Mouse (Mus musculus) hindlimb bud, embryonic 11.5 days (tissue): Measurements from ENCODE around the gene Synpo2.

Source experiments
- DNase-seq: peaks from one replicate; pipeline ENCODE4 v3.0.0-alpha.2; 2012; ENCODE audit warnings: low read depth, low spot score; ENCODE audit errors: extremely low spot score

Synpo2 gene

DNA sequence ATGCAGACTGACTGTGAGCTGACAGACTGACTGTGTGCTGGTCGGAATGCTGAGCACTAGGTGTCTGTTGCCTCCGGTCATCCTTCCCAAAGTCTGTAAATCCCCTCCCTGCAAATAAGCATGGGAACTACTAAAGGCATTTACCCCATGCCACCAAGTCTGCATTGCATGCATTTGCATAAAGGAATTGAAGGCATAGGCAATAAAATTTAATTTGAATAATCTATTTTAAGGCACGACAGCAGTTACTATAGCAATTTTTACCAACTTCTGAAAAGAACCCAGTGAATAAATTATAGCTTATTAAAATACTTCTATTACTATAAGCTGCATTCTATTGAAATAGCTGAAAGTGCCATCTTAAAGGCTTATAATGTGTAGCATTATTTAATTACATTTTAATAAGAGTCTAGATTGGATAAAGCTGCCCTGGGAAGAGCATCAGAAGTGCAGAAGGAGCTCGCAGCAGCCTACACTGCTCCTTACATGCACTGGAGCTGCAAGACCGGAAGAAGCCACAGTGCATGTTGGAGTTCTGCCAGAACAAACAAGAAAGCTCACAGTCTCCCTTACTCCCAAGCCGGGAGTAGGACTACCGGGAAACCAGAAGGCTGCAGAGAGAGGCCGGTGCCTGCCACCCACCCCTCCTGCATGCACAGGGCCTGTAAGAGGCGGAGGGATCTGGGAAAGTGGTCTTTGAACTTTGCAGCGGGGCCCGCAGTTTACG lies 142.9 kb downstream of the Synpo2 start:
- DNase-seq: no peak

DNA sequence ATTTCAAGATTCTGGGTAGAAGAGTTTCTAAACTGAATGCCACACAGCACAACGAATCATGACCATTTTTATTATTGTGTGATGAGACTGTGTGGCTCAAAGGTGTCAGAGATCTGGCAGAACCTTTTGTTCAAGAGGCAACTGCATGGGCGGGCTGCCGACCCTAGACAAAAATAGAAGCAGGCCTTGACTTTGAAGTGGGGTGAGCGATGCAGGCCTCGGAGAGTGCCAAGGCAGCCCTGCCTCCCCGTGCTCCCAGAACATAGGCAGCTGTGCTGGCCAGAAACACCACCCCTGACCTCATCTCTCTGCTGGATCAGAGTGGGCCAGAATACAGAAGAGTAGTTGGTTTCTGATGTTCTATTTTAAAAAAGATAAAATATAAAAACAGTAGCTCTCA lies 143.5 kb downstream of the Synpo2 start:
- no peak for DNase-seq

GRCm38 (mm10) chr3:123089297-123090020 lies 146.5 kb downstream of the Synpo2 start:
- DNase-seq: no peak

GRCm38 (mm10) chr3:123088284-123088683 lies 147.7 kb downstream of the Synpo2 start:
- no peak for DNase-seq

GRCm38 (mm10) chr3:123085871-123086501 lies 150.0 kb downstream of the Synpo2 start:
- no peak for DNase-seq

DNA sequence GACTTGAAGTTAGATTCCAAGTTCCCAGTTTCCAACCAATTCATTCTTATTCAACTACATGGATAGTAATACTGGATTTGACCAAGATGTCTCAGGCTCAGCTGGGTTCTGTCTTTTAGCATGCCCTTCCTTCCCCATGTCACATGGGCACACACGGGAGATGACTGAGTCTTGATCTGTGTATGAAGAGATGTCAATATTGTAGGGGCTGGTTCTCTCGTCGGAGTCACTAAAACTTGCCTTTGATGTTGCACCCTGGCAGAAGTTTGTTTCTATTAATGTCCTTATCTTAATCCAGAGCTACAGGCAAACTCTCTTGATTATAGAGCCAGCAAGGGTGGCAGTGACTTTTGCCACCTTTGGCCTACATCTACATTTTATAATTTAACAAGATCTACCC lies 154.3 kb downstream of the Synpo2 start:
- DNase-seq: no peak

DNA sequence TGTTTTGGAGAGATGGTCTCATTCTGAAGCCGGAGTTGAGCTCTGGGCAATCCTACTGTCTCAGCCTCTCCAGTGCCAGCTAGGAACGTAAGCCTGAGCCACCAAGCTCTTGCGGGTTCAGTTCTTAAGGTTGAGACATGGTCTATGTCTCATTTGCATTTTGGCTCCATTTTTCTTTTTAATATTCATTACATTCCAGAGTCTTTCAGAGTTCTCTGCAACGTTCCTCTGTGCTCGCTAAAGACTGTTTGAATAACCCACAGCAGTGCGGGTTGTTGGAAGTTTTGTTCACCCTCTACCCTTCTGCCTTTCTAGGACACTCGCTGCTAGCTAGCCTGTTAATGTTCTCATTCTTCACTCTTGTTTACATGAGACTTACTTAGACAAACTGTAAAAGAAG lies 155.0 kb downstream of the Synpo2 start:
- no peak for DNase-seq

DNA sequence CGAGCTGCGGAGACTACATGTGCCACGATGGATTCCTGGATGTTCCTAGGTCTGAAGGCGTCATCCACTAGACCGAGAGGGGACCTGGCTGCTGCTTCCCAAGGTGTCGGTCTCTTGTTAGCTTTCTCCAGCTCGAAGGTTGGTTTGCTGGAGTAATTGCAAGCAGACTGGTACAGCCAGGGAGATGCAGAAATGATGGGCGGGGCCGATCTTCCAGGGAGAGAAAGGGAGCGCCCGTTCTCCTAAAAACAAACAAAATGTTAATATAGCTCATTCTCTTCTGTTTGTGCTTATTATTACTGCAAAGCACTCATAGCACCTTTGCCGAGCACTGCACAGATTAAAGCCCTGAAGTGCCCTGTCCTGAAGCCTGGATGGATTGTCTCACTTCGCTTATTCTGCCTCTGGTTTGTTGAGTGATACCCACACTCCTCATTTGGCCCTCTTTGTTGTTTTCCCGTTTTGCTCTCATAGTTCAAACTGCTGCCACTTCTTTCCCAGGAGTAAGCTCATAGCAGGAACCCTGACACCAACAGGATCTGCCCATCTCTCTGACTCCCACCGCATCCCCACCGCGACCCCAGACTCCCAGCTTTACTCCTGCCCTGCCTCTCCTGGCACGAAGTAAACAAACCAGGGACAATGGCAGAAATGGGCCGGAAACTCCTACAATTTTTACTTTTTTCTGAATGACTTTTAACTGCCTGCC lies 155.8 kb downstream of the Synpo2 start:
- no peak for DNase-seq

DNA sequence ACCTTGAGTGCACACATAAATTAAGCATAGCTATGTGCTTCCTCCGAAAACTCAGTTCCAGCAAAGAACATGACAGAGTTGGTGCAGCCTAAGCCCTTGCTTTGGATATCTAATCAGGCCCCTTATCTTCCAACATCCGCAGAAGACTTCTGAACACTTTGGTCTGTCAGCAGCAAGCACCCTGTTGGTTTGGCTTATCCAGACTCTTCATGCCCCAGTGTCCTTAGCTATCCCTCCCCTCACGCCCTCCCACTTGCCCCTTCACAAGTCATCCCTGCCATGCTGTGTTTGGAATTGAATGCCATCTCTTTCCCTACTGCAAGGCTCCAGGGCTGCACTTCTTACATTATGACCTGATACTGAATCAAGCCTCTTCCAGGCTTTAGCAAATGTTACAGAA lies 160.2 kb downstream of the Synpo2 start:
- DNase-seq: no peak

DNA sequence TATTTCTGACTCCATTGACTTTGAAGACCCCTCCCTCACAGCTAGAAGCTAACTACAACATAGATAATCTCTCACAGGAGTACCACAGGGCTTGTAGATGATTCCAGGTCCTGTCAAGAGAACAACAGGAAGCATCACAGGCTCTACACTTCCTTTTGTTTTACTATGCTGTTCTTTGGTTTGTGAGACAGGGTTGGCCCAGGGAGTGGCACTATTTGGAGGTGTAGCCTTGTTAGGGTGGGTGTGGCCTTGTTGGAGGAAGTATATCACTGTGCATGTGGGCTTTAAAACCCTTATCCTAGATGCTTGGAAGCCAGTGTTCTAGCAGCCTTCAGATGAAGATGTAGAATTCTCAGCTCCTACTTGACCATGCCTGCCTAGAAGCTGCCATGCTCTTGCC lies 160.9 kb downstream of the Synpo2 start:
- no peak for DNase-seq

DNA sequence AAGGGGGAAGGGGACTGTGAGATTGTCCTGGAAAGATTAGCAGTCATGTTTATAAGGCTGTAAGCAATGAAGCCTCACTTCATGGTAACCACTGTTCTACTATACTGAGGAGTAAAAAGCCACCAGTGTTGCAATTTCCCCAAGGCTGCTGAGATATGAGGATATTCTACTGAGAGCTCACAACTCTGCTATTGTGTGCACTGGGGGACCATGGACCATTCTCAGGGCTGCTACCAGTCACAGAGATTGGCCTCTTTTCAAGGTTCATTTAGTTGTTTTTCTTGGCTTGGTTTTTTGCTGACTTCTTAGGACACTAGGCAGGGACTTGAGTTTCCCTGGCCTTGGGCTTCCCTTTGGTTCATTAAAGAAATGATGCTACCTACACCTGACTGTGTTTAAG lies 162.6 kb downstream of the Synpo2 start:
- DNase-seq: no peak

DNA sequence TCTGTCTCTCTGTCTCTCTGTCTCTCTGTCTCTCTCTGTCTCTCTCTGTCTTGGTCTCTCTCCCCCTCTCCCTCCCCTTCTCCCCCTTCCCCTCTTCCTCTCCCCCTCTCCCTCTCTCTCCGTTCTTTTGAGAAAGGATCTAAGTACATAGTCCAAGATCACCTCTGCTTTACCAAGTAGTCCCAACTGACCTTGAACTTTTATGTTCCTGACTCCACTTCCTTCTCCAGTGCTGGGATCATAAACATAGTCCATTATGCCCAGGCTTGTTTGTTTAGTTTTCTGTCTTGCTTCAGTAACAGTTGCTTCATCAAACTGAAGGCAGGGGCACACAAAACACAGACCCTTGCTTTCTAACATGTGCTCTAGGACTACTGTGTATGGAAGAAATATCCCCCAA lies 163.5 kb downstream of the Synpo2 start:
- DNase-seq: no peak

GRCm38 (mm10) chr3:123070996-123071395 lies 165.0 kb downstream of the Synpo2 start:
- no peak for DNase-seq

DNA sequence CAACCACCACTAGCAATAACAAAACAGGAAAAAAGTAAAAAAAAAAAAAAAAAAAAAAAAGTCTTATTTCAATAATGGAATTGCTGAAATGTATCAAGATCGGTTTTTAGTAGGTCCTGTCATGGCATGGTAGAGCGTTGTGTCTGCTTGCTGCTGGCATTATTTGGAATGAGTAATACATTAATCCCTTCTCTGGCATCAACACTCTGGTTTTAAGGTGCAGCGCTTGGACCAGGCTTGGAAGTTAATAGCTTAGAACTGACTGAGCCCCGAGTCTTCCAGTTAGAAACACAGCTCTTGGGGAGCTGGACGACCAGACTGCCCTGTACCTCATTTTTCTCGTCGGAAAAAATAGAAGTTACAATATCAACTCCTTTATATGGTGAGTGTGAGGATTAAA lies 169.1 kb downstream of the Synpo2 start:
- no peak for DNase-seq

DNA sequence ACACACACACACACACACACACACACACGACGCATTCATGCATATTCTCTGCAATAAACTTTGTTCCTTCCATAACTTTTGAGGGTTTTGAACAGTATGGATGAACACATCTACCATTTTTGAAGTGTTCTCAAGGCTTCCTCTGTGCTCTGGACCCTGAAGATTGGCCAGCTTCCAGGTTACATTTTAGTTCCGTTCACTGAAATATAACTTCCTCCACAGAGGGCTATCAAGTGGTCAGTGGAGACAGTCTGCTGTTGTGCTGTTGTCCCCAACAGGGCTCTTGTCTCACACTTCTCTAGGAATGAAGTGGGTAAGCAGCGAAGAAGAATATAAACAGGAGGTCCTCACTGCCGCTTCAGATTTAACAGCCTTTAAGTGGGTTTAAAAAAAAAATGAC lies 170.5 kb downstream of the Synpo2 start:
- DNase-seq: no peak

DNA sequence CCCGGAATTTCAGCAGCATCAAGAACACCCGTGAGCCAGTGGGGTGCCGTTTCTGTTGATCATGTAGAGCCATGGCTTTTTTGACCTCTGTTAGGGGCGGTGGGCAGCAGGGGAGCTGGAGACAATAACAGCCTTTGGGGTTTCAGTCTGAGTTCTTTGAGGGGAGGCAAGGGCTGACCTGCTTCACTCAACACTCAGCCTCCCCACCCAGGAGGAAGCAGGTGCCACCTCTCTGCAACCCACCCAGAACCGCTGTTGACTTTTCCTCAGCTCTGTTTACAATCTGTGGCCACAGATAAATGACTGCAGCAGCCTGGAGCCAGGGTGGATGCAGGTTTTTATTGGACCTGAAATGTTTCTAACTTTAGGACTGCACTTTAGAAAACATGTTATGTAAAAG lies 171.8 kb downstream of the Synpo2 start:
- DNase-seq: no peak

DNA sequence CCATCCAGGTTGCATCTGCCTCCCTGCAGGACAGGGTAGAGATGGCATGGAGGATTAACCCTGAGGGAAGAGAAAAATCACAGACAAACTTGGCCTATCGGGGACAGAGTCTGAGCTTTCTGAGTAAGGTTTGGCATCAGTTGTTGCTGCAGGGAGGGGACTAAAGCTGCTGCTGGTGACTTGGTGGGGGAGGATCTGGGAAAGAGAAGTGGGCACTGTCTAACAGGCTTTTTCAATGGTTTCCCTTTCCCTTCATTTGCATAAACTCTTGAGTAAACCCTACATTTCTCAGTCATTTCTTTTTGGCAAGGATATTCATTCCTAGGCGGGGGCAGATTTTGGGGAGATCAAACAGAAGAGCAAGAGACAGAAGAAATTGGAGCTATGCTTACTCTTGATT lies 174.0 kb downstream of the Synpo2 start:
- no peak for DNase-seq

DNA sequence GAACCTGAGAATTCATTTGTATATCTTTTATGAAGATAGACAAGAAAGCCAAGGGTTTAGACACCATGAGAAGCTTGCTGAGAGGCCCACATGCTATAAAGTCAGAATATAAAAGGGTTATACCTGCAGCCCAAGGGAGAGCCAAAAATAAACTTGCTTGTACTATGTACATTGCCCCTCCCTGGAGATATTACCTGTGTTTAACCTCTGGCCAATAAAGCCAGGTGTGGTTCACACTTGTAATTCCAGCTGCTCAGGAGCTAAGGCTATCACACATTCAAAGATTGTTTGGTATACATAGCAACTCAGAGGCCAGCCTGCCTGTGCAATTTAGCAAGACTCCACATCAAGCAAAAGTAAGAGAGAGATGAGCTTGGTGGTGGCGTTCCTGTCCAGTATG lies 177.1 kb downstream of the Synpo2 start:
- DNase-seq: no peak

DNA sequence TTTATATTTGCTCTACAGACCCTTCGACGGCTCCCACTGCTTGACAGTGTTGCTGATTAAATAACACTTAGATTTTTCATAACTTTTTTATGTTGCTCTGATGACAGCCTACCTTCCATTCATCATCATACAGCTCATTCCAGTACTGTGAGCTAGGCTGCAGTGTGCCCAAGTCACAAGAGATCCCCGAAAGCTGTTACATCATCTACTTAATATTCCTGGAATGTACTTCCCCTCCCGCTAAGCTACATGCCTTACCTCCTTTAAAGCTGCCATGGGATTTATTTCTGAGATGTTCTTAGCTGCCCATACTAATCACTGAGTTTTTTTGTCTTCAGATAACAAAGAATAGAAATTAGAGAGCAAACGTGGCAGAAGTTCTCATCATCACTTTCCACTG lies 181.8 kb downstream of the Synpo2 start:
- DNase-seq: no peak

DNA sequence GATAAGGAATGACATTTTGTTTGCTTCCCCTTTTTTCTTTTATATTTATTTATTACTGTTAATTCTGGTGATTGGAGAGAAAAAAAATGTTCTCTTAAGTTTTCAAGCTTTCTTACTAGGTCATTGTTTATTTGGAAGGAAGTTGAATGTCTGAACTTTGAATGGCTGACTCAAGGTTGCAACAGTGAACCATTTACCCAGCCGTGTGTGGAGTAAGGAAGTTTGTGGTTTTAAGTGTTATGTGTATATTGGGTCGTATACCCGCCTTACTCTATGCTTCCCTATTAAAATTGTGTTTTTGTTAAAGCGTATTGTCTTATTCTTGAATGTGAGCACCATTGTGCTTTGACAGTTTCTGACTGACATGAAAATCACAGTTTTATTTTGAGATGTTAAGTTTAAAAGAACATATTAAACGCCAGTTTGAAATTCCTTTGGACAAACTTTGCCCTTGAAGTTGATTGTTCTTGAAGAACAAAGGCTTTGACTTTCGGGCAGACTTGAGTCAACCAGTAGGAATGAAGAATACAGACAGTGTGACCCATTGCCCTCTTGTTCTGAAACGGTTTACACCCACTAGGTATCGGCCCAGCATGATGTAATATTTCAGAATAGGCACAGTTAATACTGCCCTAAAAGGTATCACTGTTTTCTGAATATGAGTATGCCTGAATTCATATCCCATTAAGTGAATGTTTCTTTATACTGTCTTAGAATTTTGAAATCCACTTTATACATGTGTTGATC lies 182.6 kb downstream of the Synpo2 start:
- no peak for DNase-seq

DNA sequence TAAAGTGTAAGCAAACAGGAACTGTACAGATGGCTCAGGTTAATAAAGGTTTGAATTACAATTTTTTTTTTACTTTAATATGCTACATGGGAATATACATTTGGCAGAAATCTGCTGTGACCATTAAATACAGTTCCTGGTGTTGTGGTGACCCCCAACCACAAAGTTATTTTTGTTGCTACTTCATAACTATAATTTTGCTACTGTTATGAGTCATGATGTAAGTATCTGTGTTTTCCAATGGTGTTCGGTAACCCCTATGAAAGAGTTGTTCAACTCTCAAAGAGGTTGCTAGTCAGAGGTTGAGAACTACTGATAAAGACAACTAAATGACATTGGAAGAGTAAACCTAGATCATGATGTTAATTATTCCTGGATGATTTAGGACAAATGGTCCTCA lies 193.6 kb downstream of the Synpo2 start:
- no peak for DNase-seq
